Mouse (Mus musculus): ENCODE results near the gene Cox10. TPM values are rescaled to one million over a fixed set of nuclear protein-coding genes. Genes with fewer than 3 reads are reported as not detected.
A peak's percentile ranks its signal among the peaks of the same experiment; 100 is the strongest.

Gene Cox10
- polyA plus RNA-seq, 1 experiment from 2014 or later = 24.7 TPM

- no peak for ATAC-seq (ENCODE audit: low read depth)
These were observed 17.0 kb downstream of the Cox10 start for GRCm38 (mm10) chr11:64062226-64062625.

GRCm38 (mm10) chr11:64059305-64059704 lies 20.0 kb downstream of the Cox10 start:
- Histone ChIP-seq H3K4me1 (ENCODE audit: control insufficient read depth, insufficient read depth, low read length) (no peaks in the 10 kb centered on the region), H3K4me3 (ENCODE audit: low read depth, low read length) (no peak overlapping the region), H3K9me3 (ENCODE audit: control insufficient read depth, low read length) (no peaks in the 10 kb centered on the region), H3K27ac (replicated peaks; ENCODE audit: low read depth, low read length) (no peak overlapping the region), H3K27me3 (replicated peaks; ENCODE audit: control insufficient read depth, insufficient read depth, low read length) (no peaks in the 10 kb centered on the region), H3K4me2 (ENCODE audit: low read depth, low read length) (no peak overlapping the region), H3K9ac (ENCODE audit: low read depth, low read length) (no peak overlapping the region), H3K36me3 (ENCODE audit: control insufficient read depth, insufficient read depth, low read length) (peaks cover 7% of the 10 kb centered on the region; the same call in 1 of the 2 replicates)
- ATAC-seq (ENCODE audit: low read depth) = no peak
- 87% methylated on average over 2 of the region's 2 CpGs for WGBS
- no peak for DNase-seq (ENCODE audit: low spot score)

More at GRCm38 (mm10) chr11:64062226-64062625, 17.0 kb downstream of the Cox10 start:
- Histone ChIP-seq H3K36me3 (ENCODE audit: control insufficient read depth, insufficient read depth, low read length) (peaks cover 14% of the 10 kb centered on the region), H3K4me1 (ENCODE audit: control insufficient read depth, insufficient read depth, low read length) (no peaks in the 10 kb centered on the region), H3K4me3 (ENCODE audit: low read depth, low read length) (no peak overlapping the region), H3K9me3 (ENCODE audit: control insufficient read depth, low read length) (no peaks in the 10 kb centered on the region), H3K27ac (replicated peaks; ENCODE audit: low read depth, low read length) (no peak overlapping the region), H3K4me2 (ENCODE audit: low read depth, low read length) (no peak overlapping the region), H3K27me3 (replicated peaks; ENCODE audit: control insufficient read depth, insufficient read depth, low read length) (no peaks in the 10 kb centered on the region), H3K9ac (ENCODE audit: low read depth, low read length) (no peak overlapping the region)
- no peak for DNase-seq (ENCODE audit: low spot score)
- WGBS = 95% methylated on average over 4 of the region's 4 CpGs

GRCm38 (mm10) chr11:64058474-64058873 lies 20.8 kb downstream of the Cox10 start:
- Histone ChIP-seq H3K27me3 (replicated peaks; ENCODE audit: control insufficient read depth, insufficient read depth, low read length) (no peaks in the 10 kb centered on the region), H3K27ac (replicated peaks; ENCODE audit: low read depth, low read length) (no peak overlapping the region), H3K4me3 (ENCODE audit: low read depth, low read length) (no peak overlapping the region), H3K36me3 (ENCODE audit: control insufficient read depth, insufficient read depth, low read length) (peaks cover 7% of the 10 kb centered on the region; the same call in 1 of the 2 replicates), H3K4me2 (ENCODE audit: low read depth, low read length) (no peak overlapping the region), H3K9ac (ENCODE audit: low read depth, low read length) (no peak overlapping the region), H3K4me1 (ENCODE audit: control insufficient read depth, insufficient read depth, low read length) (no peaks in the 10 kb centered on the region), H3K9me3 (ENCODE audit: control insufficient read depth, low read length) (no peaks in the 10 kb centered on the region)
- ATAC-seq (ENCODE audit: low read depth) (no peak), DNase-seq (ENCODE audit: low spot score) (no peak)
- WGBS = 86% methylated on average over 3 of the region's 3 CpGs

- DNase-seq (ENCODE audit: low spot score) = no peak
- Histone ChIP-seq H3K27me3 (replicated peaks; ENCODE audit: control insufficient read depth, insufficient read depth, low read length) (no peaks in the 10 kb centered on the region), H3K4me1 (ENCODE audit: control insufficient read depth, insufficient read depth, low read length) (no peaks in the 10 kb centered on the region), H3K36me3 (ENCODE audit: control insufficient read depth, insufficient read depth, low read length) (peaks cover under 1% of the 10 kb centered on the region; the same call in 1 of the 2 replicates), H3K9me3 (ENCODE audit: control insufficient read depth, low read length) (no peaks in the 10 kb centered on the region), H3K4me3 (ENCODE audit: low read depth, low read length) (no peak overlapping the region), H3K9ac (ENCODE audit: low read depth, low read length) (no peak overlapping the region), H3K4me2 (ENCODE audit: low read depth, low read length) (no peak overlapping the region), H3K27ac (replicated peaks; ENCODE audit: low read depth, low read length) (no peak overlapping the region)
- WGBS = 53% methylated on average over 5 of the region's 5 CpGs
- ATAC-seq (ENCODE audit: low read depth) = no peak
These were observed 25.9 kb downstream of the Cox10 start for GRCm38 (mm10) chr11:64053371-64053770.

- Histone ChIP-seq H3K4me3 (ENCODE audit: low read depth, low read length) (no peak overlapping the region), H3K36me3 (ENCODE audit: control insufficient read depth, insufficient read depth, low read length) (no peaks in the 10 kb centered on the region), H3K9ac (ENCODE audit: low read depth, low read length) (no peak overlapping the region), H3K27ac (replicated peaks; ENCODE audit: low read depth, low read length) (no peak overlapping the region), H3K4me1 (ENCODE audit: control insufficient read depth, insufficient read depth, low read length) (no peaks in the 10 kb centered on the region), H3K9me3 (ENCODE audit: control insufficient read depth, low read length) (no peaks in the 10 kb centered on the region), H3K4me2 (ENCODE audit: low read depth, low read length) (no peak overlapping the region), H3K27me3 (replicated peaks; ENCODE audit: control insufficient read depth, insufficient read depth, low read length) (no peaks in the 10 kb centered on the region)
- DNase-seq (ENCODE audit: low spot score) = no peak
- 73% methylated on average over 9 of the region's 9 CpGs for WGBS
- ATAC-seq (ENCODE audit: low read depth) = no peak
These were observed 27.9 kb downstream of the Cox10 start for GRCm38 (mm10) chr11:64051195-64051968.

- Histone ChIP-seq H3K27me3 (replicated peaks; ENCODE audit: control insufficient read depth, insufficient read depth, low read length) (no peaks in the 10 kb centered on the region), H3K9ac (ENCODE audit: low read depth, low read length) (no peak overlapping the region), H3K4me2 (ENCODE audit: low read depth, low read length) (no peak overlapping the region), H3K4me1 (ENCODE audit: control insufficient read depth, insufficient read depth, low read length) (no peaks in the 10 kb centered on the region), H3K9me3 (ENCODE audit: control insufficient read depth, low read length) (no peaks in the 10 kb centered on the region), H3K27ac (replicated peaks; ENCODE audit: low read depth, low read length) (no peak overlapping the region), H3K36me3 (ENCODE audit: control insufficient read depth, insufficient read depth, low read length) (peaks cover 9% of the 10 kb centered on the region; the same call in 1 of the 2 replicates), H3K4me3 (ENCODE audit: low read depth, low read length) (no peak overlapping the region)
- DNase-seq (ENCODE audit: low spot score) (no peak), ATAC-seq (ENCODE audit: low read depth) (no peak)
- 90% methylated on average over 13 of the region's 13 CpGs for whole genome bisulfite sequencing
These were observed 31.8 kb downstream of the Cox10 start for GRCm38 (mm10) chr11:64047432-64047831.

GRCm38 (mm10) chr11:64045041-64045440 lies 34.2 kb downstream of the Cox10 start:
- H3K27ac ChIP-seq (replicated peaks; ENCODE audit: low read depth, low read length) = no peak overlapping the region
- ATAC-seq (ENCODE audit: low read depth) (no peak), DNase-seq (ENCODE audit: low spot score) (no peak)
- H3K4me3 ChIP-seq (ENCODE audit: low read depth, low read length) = no peak overlapping the region
- H3K27me3 ChIP-seq (replicated peaks; ENCODE audit: control insufficient read depth, insufficient read depth, low read length) = no peaks in the 10 kb centered on the region
- H3K4me1 ChIP-seq (ENCODE audit: control insufficient read depth, insufficient read depth, low read length) = no peaks in the 10 kb centered on the region
- H3K9ac ChIP-seq (ENCODE audit: low read depth, low read length) = no peak overlapping the region
- WGBS = 91% methylated on average over 4 of the region's 4 CpGs
- H3K4me2 ChIP-seq (ENCODE audit: low read depth, low read length) = no peak overlapping the region
- H3K36me3 ChIP-seq (ENCODE audit: control insufficient read depth, insufficient read depth, low read length) = peaks cover 9% of the 10 kb centered on the region; the same call in 1 of the 2 replicates
- no peaks in the 10 kb centered on the region for H3K9me3 ChIP-seq (ENCODE audit: control insufficient read depth, low read length)

- Histone ChIP-seq H3K9ac (ENCODE audit: low read depth, low read length) (no peak overlapping the region), H3K4me1 (ENCODE audit: control insufficient read depth, insufficient read depth, low read length) (no peaks in the 10 kb centered on the region), H3K9me3 (ENCODE audit: control insufficient read depth, low read length) (no peaks in the 10 kb centered on the region), H3K36me3 (ENCODE audit: control insufficient read depth, insufficient read depth, low read length) (peaks cover 9% of the 10 kb centered on the region; the same call in 1 of the 2 replicates), H3K27ac (replicated peaks; ENCODE audit: low read depth, low read length) (no peak overlapping the region), H3K4me3 (ENCODE audit: low read depth, low read length) (no peak overlapping the region), H3K27me3 (replicated peaks; ENCODE audit: control insufficient read depth, insufficient read depth, low read length) (no peaks in the 10 kb centered on the region), H3K4me2 (ENCODE audit: low read depth, low read length) (no peak overlapping the region)
- ATAC-seq (ENCODE audit: low read depth) = no peak
- 70% methylated on average over 3 of the region's 3 CpGs for whole genome bisulfite sequencing
- DNase-seq (ENCODE audit: low spot score) = peak; percentile 26
These were observed 35.2 kb downstream of the Cox10 start for GRCm38 (mm10) chr11:64044024-64044423.

DNA sequence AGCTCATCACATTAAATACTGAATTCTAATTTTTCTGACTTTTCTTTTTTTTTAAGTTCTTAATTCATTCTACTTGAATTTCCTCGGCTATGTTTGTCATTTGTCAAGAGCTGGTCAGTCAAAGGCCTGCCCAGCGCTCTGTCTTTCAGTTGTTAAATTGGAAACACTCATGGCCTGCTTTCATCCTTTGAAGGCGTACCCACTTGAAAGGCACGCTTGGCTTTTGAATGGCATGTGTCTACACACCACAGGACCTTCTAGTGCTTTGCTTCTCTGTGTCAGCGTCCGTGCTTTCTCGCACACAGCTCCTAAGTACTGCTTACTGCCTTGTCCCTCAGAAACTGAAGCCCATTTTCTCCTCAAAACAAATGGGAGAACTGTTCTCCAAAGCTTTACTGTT lies 38.0 kb downstream of the Cox10 start:
- Histone ChIP-seq H3K4me2 (ENCODE audit: low read depth, low read length) (no peak overlapping the region), H3K36me3 (ENCODE audit: control insufficient read depth, insufficient read depth, low read length) (peaks cover 9% of the 10 kb centered on the region; the same call in 1 of the 2 replicates), H3K27ac (replicated peaks; ENCODE audit: low read depth, low read length) (no peak overlapping the region), H3K27me3 (replicated peaks; ENCODE audit: control insufficient read depth, insufficient read depth, low read length) (no peaks in the 10 kb centered on the region), H3K4me1 (ENCODE audit: control insufficient read depth, insufficient read depth, low read length) (0 out of 2 replicates have a peak, but pooled peaks cover 4% of the 10 kb centered on the region), H3K9me3 (ENCODE audit: control insufficient read depth, low read length) (no peaks in the 10 kb centered on the region), H3K4me3 (ENCODE audit: low read depth, low read length) (no peak overlapping the region), H3K9ac (ENCODE audit: low read depth, low read length) (no peak overlapping the region)
- no peak for ATAC-seq (ENCODE audit: low read depth)
- DNase-seq (ENCODE audit: low spot score) = no peak
- WGBS = 51% methylated on average over 7 of the region's 7 CpGs

Data from embryonic facial prominence, embryonic 14.5 days (tissue).